Mouse (Mus musculus): Measurements from ENCODE around the gene Ifit3.
A peak's percentile ranks its signal among the peaks of the same experiment; 100 is the strongest.
"Not testable (repeated sequence)": the region's sequence is repeated elsewhere in the genome, so short reads cannot be mapped to it uniquely, and the experiment has no call there.

Gene Ifit3

DNA sequence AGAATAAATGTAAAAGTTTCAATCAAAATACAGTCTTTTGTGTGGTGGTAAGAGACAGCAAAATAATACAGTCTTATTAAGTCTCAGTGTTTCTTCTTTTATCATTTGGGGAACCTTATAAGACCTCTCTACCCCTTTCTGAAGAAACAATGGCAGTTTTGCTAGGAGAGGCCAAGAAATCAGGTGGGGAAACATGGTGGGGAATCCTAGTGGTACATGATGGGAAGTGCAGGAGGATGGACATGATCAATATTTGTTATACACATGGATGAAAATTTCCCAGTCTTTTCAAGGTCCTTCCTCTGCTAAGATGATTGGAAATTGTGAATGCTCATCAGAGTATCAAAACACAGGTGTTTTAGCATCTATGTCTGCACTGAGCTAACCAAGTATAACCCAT is 5.6 kb downstream of the Ifit3 start:
- no peak for DNase-seq

DNA sequence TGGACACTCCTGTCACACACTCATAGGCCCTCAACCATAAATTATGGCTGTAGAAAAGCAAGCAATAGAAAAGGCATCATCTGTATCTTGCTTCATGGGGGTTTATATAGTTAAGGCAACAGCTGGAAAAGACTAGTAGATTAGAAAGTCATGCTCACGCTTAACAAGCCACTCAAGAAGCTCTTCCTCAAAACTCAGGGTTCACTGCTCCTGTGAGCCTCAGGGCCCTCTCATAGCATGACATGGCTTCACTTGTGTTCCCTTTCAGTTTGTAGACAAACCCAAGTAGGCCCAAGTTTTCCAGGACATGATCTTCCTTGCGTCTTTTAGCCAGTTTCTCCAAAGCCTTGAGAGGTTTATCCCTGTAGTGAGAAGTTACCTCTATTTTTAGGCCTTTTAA is 10.1 kb downstream of the Ifit3 start:
- DNase-seq: no peak

DNA sequence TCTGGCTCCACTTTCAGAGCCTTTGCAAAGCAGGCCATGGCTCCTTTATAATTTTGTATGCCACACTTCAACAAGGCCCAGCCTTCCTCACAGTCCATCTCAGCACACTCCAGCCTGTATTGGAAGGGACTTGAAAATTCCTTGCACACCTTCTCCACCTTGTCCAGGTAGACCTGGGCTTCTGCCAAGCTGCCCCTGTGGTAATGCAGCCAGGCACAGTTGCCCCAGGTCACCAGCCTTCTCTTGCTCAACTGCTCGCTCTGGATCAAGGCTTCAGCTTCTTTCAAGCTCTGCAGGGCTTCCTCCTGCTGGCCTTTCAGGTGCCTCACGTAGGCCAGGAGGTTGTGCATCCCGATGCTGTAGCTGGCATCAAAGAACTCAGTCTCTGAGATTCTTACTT is 11.2 kb downstream of the Ifit3 start:
- DNase-seq: not testable (repeated sequence)

DNA sequence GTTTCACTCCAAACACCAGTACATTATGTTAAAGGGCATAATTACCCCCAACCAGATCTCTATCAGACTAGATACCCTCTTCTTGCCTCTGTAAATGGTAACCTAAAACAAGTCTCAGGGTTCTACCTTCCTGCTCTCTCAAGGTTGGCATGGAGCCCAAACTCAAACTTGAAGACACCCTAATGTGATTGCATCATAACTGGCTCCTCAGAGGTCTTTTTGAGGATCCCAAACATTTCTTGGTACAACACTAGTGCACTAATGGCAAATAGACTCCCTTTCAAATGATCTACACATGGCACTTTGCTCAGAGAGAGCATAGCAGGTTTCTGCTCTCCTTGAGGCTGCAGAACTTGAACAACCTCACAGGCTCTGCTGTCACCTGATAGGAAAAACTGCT is 13.5 kb downstream of the Ifit3 start:
- DNase-seq: no peak

DNA sequence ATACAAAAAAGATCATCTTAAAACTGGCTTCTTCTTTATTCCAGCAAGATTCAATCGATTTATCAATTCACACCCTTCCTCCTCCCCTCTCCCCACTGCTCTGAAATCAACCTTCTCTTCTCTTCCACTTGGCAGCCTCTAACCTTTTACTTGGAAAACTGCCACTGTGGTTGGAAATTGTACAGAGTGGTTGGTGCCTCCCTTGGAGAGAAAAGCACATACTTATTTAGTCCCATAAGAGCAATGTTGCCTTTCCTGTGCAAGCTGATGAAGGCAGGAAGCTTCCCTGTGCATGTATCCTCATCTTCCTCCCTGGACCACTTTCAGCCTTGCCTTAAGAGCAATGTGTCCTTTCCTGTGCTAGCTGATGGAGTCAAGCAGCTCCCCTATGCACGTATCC is 15.0 kb downstream of the Ifit3 start:
- peak; percentile 15 for DNase-seq

DNA sequence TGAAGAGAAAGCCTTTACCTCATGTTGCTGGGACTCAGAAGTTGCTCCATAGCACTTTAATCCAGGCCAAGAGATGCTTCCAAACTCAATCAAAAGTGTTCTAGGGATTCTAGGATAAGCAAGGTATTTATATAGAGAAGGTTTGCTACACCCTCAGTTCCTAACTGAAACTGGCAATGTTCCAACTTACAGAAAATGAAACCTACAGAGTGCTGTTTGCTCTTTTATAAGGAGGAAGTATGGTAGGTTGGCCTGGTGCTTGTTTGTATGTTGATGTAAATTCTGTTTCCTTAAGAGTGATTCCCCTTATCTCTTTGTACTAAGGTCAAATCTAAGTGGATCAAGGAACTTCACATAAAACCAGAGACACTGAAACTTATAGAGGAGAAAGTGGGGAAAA is 15.9 kb downstream of the Ifit3 start:
- DNase-seq: not testable (repeated sequence)

DNA sequence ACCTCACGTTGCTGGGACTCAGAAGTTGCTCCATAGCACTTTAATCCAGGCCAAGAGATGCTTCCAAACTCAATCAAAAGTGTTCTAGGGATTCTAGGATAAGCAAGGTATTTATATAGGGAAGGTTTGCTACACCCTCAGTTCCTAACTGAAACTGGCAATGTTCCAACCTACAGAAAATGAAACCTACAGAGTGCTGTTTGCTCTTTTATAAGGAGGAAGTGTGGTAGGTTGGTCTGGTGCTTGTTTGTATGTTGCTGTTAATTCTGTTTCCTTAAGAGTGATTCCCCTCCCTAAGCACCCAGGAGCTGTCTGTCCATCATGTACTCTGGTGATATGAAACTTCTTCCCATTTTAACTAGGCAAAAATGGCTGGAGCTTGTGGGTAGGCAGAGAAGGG is 18.6 kb downstream of the Ifit3 start, which contains the start of gene Ifit1bl1:
Gene Ifit1bl1 (minus strand): TSS at position 69 of the 400 bp plus-strand sequence.
- DNase-seq: not testable (repeated sequence)

DNA sequence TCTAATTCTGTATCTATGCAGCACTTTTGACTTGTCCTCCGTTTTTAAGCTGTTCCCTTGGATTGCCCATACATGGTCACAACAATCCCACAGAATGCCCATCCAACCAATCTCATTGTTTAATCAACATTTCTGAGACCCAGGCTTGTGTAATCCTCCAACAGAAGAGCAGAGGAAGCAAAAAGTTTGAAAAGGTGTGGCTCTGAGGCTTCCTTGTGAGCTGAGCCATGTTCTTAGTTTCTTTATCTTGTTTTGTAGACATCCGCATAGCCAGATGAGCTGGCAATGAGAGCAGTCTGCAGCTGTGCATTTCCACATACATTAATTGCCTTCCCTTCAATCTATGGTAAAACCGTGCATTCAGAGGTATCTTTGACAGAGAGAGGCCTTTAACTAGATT is 22.1 kb downstream of the Ifit3 start:
- DNase-seq: no peak

DNA sequence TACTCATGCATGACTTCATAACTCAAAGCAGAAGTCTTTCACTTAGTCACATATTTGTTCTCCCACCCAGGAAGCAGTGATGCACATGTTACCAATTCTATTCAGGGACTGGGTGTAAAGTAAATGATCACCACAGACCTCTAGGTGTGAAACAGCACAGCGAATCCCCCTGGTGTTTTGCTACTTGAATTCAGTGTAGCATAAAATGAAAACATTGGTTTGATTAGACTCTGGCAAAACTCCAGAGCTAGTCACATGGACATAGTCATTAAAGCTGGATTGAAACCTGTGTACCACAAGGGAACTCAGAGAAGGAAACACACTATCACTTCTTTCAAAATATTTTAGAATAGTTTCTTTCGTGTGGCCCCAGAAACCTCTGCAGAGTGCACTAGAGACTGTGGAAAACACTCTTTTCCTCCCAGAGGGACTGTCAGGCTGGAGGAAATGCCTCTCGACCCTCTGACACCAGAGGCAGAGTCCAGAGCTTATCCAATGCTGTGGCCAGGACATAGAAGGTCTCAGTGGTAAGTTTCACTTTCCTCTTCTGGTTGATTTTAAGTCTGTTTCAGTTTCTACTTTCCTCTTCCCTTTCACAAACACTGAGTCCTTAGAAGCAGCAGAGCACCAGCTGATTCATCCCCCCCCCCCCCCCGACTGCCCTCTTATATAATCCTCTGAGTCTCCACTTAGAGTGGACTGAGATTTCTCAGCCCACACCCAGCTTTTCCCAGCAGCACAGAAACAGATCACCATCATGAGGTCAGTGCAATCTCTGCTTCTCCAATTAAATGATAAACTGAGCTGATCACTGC is 24.1 kb downstream of the Ifit3 start, which contains the start of gene Ifit3b:
Gene Ifit3b (plus strand): TSS at position 734 of the 815 bp plus-strand sequence.
- DNase-seq: peak; percentile 14

DNA sequence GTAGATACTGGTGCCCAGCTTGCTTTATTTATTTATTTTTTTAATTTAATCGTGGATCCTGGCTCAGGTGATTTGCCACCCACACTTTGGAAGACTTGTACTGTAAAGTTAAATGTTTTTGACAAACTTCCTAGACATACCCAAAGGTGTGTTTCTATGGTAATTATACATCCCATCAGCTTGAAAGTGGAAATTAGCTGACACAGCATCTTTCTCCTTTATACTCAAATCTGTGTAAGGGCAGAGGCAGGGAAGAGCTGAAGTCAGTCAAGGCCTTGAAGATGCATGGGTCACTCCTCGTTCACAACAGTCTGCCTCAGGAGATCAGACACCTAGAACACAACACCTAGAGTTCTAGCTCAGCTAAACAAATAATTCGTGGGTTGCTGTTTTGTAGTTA is 26.8 kb downstream of the Ifit3 start:
- DNase-seq: not testable (repeated sequence)

DNA sequence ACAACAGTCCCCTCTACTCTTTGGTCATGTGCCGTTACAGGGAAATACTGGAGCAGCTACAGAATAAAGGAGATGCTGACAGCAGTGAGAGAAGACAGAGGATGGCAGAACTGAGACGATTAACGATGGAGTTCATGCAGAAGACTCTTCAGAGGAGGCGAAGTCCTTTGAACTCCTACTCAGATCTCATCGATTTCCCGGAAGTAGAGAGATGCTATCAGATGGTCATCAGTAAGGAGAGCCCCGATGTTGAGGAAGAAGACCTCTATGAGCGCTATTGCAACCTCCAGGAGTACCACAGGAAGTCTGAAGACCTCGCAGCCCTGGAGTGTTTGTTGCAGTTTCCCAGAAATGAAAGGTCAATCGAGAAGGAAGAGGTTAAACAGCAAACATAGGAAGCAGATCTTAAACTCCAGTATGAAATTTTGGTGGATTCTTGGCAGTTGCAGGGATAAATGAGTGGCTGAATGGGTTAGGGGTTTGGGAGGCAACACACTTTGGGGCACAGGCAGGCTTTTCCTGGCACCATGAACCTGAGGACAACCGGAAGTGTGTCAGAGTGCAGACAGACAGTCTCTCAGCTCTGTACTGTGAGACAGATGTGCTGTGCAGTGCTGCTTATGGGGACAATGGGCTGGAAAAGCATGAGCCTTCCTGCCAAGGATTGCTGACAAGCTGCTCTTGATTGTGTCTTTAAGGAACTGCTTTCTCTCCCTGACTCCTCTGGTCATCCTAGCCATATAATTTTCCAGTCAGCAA is 29.1 kb downstream of the Ifit3 start:
- not testable (repeated sequence) for DNase-seq

DNA sequence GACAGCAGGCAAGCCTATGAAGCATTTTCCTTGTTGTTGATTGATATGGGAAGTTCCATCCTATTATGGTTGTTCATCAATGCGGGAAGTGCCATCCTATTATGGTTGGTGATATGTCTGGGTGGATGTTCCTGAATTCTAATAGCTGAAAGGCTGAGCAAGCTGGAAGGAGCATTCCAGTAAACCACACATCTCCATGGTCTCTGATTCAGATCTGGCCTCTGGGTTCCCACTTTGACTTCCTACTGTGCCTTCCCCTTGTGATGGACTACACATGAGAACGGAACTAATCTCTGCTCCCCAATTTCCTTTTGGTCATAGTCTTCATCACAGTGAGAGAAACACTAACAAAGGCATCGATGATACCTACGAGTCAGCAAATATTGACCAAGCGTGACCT is 37.5 kb downstream of the Ifit3 start:
- no peak for DNase-seq

DNA sequence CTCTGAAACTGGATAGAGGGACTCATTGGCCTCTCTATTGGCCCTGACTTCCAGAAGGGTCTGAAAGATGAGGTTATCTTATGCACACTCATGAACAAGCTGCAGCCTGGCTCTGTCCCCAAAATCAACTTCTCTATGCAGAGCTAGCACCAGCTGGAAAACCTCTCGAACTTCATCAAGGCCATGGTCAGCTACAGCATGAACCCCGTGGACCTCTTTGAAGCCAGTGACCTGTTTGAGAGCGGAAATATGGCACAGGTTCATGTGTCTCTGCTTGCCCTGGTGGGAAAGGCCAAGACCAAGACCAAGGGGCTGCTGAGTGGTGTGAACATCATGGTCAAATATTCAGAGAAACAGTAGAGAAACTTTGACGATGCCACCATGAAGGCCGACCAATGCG is 40.5 kb downstream of the Ifit3 start:
- DNase-seq: no peak

DNA sequence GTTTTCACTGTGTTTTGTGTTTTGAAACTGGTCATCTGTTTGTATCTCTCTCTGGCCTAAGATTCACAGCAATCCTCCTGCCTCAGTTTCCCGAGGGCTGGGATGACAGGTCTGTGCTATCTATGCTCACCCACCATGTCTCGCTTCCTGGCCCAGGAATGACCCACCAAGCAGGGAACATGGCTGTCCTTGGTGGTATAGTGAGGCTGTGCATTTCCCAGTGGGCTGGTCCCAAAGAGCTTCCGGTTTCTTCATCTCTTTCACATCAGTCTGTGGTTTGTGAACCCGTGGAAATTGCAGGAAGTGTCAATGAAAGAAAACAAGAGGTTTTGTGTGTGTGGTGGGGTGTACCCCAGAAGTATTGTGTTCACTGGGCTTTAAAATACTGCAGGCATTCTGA is 41.3 kb downstream of the Ifit3 start:
- DNase-seq: no peak

DNA sequence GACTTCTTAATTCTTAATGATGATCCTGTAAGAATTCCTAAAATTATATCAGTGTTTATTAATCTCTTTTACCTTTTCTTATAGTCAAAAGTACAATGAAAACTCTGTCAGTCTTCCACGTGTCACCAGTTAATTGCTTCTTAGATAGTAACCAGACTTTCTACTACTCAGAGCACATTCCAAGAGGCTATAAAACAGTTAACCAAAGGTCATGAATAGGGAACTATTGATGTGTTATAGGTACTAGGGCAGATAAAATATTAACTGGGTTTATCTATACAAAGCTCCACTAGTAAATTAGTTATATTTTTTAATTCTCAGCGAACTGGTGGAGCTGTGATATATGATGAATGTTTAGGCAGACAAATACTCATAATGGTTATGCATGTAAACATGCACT is 44.2 kb downstream of the Ifit3 start:
- DNase-seq: no peak

DNA sequence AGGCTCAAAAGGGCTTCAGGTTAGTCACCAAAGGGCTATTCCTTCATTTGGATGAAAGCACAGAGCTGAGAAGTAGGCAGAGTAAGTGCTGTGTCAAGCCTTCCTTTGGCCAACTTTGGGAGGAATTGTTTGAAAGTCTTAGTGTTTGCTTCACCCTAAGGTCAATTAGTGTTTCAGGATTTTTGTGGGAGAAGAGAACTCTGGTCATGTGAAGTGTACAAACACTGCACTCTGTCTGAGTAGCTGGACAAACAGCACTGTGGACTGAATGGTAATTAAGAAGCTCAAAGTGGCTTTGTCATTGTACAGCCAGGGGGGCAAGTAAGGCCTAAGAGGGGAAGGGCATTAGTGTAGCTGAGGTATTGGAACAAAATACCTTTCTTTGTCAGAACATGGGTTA is 48.2 kb downstream of the Ifit3 start:
- DNase-seq: no peak

DNA sequence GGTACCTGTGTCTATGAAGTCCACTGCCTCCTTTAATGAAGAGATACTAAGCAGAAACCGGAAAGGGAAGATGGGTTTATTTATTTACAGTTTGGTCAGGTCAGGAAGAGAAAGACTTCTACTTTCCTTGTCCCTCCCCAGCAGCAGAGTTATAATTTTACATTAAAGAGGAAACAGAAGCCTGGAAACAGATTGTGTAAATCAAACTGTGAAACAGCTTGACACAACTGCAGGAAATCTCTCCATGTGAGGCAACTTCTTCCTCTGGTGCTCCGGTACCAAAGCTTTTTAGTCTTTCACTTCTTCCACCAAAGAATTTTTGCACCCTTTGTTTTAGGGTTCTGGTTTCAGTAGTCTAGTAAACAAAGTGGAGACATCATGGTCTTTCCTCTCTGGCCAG is 50.2 kb downstream of the Ifit3 start:
- no peak for DNase-seq

DNA sequence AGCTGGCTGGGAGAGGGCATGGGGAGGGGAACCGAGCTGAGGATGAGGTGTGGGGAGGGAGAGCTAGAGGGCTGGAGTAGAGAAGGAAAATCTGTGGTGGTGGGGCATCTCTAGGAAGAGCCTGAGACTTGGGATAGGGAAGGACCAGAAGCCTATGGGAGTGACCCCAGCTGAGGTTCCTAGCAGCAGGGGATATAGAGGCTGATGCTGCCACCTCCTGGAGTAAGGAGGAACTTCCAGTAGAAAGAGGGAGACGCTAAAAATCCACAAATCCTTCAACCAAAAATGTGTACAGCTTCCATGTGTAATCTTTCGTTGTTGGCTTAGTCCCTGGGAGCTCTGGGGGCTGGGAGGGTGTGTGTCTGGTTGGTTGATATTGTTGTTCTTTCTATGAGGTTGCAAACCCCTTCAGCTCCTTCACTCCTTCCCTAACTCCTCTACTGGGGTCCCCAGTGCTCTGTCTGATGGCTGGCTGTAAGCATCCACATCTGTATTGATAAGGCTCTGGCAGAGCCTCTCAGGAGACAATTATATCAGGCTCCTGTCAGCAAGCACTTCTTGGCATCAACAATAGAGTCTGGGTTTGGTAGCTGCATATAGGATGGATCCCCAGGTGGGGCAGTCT is 53.7 kb downstream of the Ifit3 start:
- DNase-seq: peak; percentile 31
